Mouse (Mus musculus): ENCODE measurements at regions not wholly inside any gene's neighbourhood (a gene's known extent, or its start where the extent isn't known, plus 50 kb on each side); places are given as distances from the start of the nearest gene placed in this dataset.

DNA sequence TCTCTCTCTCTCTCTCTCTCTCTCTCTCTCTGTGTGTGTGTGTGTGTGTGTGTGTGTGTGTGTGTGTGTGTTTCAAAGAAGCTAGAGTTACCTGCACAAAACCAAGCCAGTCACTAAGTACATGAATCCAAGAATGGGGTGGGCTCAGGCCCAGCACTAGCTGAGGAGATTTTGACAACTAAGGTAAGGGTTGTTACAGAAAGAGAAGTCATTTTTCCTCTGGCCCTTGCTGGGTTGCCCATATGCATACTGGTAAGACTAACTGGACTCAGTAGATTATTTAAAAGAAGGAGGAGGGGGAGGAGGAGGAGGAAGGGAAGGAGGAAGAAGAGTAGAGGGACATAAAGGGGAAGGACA, 62.4 kb upstream of the Sv2b start:
- Histone ChIP-seq H3K36me3 (ENCODE audit: control insufficient read depth, insufficient read depth, low read length) (no peaks in the 10 kb centered on the region), H3K27ac (ENCODE audit: insufficient read depth, low read depth, low read length) (peak overlapping the region; percentile 53; the same call in 1 of the 2 replicates), H3K4me1 (ENCODE audit: control insufficient read depth, insufficient read depth, insufficient read length, low read length) (peaks cover 8% of the 10 kb centered on the region; the same call in 1 of the 2 replicates), H3K4me3 (ENCODE audit: low read depth, low read length) (no peak overlapping the region), H3K27me3 (ENCODE audit: control insufficient read depth, insufficient read depth, low read length) (no peaks in the 10 kb centered on the region)
- TF ChIP-seq POLR2A (IDR thresholded peaks at IDR 0.05; ENCODE audit: low read depth, low read length) (no peak), CTCF (IDR thresholded peaks at IDR 0.05; ENCODE audit: extremely low read depth, insufficient read length, insufficient replicate concordance, low read depth, low read length) (no peak)

DNA sequence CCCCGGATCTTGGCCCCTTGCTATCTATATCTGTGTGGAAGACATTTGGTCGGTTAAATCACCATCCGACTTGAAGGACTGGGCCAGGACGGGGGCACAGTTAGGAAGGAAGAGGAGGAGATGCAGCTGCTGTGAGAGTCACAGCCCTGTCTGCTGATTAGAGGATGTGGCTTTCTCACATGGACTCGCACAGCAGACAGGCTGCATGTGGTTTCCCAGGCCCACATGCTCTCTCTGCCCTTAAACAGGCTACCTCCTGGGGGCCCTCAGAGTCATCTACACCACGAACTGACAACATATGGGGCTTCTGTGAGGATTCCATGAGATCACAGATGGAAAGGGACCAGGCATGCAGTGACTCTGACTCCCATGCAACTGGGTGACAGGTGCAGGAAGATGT, 62.9 kb upstream of the Sv2b start:
- peaks cover 8% of the 10 kb centered on the region; the same call in 1 of the 2 replicates for H3K4me1 ChIP-seq (ENCODE audit: control insufficient read depth, insufficient read depth, insufficient read length, low read length)
- H3K4me3 ChIP-seq (ENCODE audit: low read depth, low read length) = no peak overlapping the region
- no peaks in the 10 kb centered on the region for H3K27me3 ChIP-seq (ENCODE audit: control insufficient read depth, insufficient read depth, low read length)
- H3K36me3 ChIP-seq (ENCODE audit: control insufficient read depth, insufficient read depth, low read length) = no peaks in the 10 kb centered on the region
- 0 out of 2 replicates have a peak overlapping the region, but pooled peaks have one; percentile 15 for H3K27ac ChIP-seq (ENCODE audit: insufficient read depth, low read depth, low read length)
- TF ChIP-seq POLR2A (IDR thresholded peaks at IDR 0.05; ENCODE audit: low read depth, low read length) = no peak
- no peak for TF ChIP-seq CTCF (IDR thresholded peaks at IDR 0.05; ENCODE audit: extremely low read depth, insufficient read length, insufficient replicate concordance, low read depth, low read length)
- 64% methylated on average over 6 of the region's 6 CpGs for WGBS

DNA sequence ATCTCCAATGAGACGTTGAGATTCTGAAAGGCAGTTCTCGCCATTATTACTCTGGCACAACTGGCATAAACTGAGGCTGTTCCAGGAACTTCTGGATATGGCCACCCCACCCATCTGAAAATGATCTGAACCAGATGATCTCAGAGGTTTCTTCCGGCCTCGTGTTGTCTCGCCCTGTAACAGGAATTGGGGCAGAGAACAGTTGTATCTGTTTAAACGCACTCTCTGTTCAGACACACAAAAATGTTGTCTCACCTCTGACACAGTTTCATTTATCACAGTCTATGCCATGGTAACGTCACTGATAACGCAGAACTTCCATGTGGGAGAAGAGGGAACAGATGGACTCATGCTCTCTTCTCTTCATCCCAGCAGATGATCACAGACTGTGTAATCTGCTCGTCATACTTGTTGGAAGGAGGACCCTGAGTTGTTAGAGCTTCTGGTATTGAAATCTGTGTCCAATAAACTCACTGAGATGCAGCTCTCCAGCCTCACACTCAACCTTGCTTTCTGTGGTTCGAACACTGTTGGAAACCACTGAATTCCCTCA, 63.9 kb upstream of the Sv2b start:
- H3K27ac ChIP-seq (ENCODE audit: insufficient read depth, low read depth, low read length) = no peak overlapping the region; the same call in 1 of the 2 replicates
- no peaks in the 10 kb centered on the region for H3K27me3 ChIP-seq (ENCODE audit: control insufficient read depth, insufficient read depth, low read length)
- 31% methylated on average over 10 of the region's 10 CpGs for WGBS
- TF ChIP-seq POLR2A (IDR thresholded peaks at IDR 0.05; ENCODE audit: low read depth, low read length) = no peak
- TF ChIP-seq CTCF (IDR thresholded peaks at IDR 0.05; ENCODE audit: extremely low read depth, insufficient read length, insufficient replicate concordance, low read depth, low read length) = no peak
- H3K4me1 ChIP-seq (ENCODE audit: control insufficient read depth, insufficient read depth, insufficient read length, low read length) = peaks cover 8% of the 10 kb centered on the region; the same call in 1 of the 2 replicates
- no peak overlapping the region for H3K4me3 ChIP-seq (ENCODE audit: low read depth, low read length)
- no peaks in the 10 kb centered on the region for H3K36me3 ChIP-seq (ENCODE audit: control insufficient read depth, insufficient read depth, low read length)

DNA sequence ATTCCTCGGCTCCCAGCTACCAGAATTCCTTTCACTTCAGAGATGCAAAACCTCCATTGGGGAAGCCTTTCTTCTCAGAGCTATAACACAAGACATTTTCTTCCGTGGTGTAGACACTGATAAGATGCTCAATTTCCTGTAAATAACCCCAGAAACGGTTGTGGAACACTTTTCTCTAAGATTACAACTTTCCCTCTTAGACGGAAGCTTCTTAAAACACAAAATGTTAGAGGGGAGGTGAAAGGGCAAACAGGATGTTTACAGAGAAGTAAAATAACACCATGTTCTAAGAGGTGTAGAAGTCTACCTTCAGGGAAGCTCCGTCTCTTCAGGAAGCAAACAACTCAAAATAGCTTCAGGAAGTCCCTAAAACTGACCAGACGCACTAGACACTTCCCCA, 65.4 kb upstream of the Sv2b start:
- H3K27ac ChIP-seq (ENCODE audit: insufficient read depth, low read depth, low read length) = no peak overlapping the region
- WGBS = 72% methylated on average over 6 of the region's 6 CpGs
- TF ChIP-seq POLR2A (IDR thresholded peaks at IDR 0.05; ENCODE audit: low read depth, low read length) (no peak), CTCF (IDR thresholded peaks at IDR 0.05; ENCODE audit: extremely low read depth, insufficient read length, insufficient replicate concordance, low read depth, low read length) (no peak)
- H3K4me3 ChIP-seq (ENCODE audit: low read depth, low read length) = no peak overlapping the region
- H3K36me3 ChIP-seq (ENCODE audit: control insufficient read depth, insufficient read depth, low read length) = no peaks in the 10 kb centered on the region
- peaks cover 8% of the 10 kb centered on the region; the same call in 1 of the 2 replicates for H3K4me1 ChIP-seq (ENCODE audit: control insufficient read depth, insufficient read depth, insufficient read length, low read length)
- H3K27me3 ChIP-seq (ENCODE audit: control insufficient read depth, insufficient read depth, low read length) = no peaks in the 10 kb centered on the region

DNA sequence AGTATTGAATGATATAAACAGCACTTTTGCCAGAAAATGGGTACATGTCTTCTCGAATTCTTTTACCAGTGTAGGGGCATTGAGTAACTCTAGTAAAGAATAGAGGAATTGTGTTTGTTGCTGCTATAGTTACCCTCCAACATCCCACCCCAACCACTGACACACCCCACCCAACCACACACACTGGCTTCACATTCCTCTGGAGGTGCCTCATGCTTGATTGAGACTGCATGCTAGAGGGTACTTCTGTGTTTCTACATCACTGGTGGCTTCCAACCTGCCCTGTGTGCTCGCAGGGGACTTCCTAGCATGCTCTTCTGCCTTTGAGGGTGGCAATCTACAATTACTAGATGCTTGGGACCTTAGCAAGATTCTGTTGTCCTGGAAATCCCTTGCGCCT, 70.5 kb upstream of the Sv2b start:
- Histone ChIP-seq H3K27me3 (ENCODE audit: control insufficient read depth, insufficient read depth, low read length) (no peaks in the 10 kb centered on the region), H3K27ac (ENCODE audit: insufficient read depth, low read depth, low read length) (no peak overlapping the region), H3K4me1 (ENCODE audit: control insufficient read depth, insufficient read depth, insufficient read length, low read length) (peaks cover 3% of the 10 kb centered on the region; the same call in 1 of the 2 replicates), H3K4me3 (ENCODE audit: low read depth, low read length) (no peak overlapping the region), H3K36me3 (ENCODE audit: control insufficient read depth, insufficient read depth, low read length) (no peaks in the 10 kb centered on the region)
- TF ChIP-seq CTCF (IDR thresholded peaks at IDR 0.05; ENCODE audit: extremely low read depth, insufficient read length, insufficient replicate concordance, low read depth, low read length) = no peak
- no peak for TF ChIP-seq POLR2A (IDR thresholded peaks at IDR 0.05; ENCODE audit: low read depth, low read length)
- 84% methylated on average over 3 of the region's 3 CpGs for WGBS

DNA sequence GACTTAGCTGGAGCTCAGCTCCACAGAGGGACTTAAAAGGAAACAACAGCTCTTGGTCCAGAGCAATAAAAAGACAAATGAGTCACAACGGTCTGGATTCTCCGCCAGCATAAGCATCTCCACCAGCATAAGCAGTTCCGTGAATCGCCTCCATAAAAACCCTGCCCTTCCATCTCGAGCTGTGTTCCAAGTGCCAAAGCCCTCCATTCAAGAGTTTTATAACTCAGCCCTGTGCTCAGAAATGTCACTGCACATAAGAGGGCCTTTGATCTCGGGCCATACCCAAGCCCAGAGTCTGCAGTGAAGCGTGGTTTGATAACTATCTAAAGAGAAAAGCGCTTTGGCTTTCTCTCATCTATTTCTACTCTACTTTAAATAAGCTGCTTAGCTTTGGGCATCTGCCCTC, 70.8 kb upstream of the Akap13 start:
- H3K4me3 ChIP-seq (ENCODE audit: low read depth, low read length) = no peak overlapping the region
- TF ChIP-seq POLR2A (IDR thresholded peaks at IDR 0.05; ENCODE audit: low read depth, low read length) (no peak), CTCF (IDR thresholded peaks at IDR 0.05; ENCODE audit: extremely low read depth, insufficient read length, insufficient replicate concordance, low read depth, low read length) (no peak)
- 16% methylated on average over 8 of the region's 8 CpGs for WGBS
- no peaks in the 10 kb centered on the region for H3K27me3 ChIP-seq (ENCODE audit: control insufficient read depth, insufficient read depth, low read length)
- peaks cover 5% of the 10 kb centered on the region; the same call in 1 of the 2 replicates for H3K4me1 ChIP-seq (ENCODE audit: control insufficient read depth, insufficient read depth, insufficient read length, low read length)
- H3K27ac ChIP-seq (ENCODE audit: insufficient read depth, low read depth, low read length) = peak overlapping the region; percentile 80
- no peaks in the 10 kb centered on the region for H3K36me3 ChIP-seq (ENCODE audit: control insufficient read depth, insufficient read depth, low read length)

DNA sequence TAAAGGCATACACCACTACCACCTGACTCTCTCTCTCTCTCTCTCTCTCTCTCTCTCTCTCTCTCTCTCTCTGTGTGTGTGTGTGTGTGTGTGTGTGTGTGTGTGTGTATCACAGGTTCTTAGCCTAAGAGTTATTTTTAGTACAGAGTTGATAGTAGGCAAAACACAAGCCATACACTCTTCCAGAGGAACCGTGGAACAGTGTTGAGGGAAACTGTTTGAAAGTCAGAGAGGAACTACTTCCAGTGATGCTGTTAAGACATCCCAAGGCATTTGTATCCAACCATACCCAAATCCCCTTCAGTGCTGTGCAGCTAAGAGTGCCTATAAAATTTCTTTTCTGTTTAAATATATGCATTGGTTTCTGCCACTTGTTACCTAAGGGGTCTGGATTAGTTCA, 68.3 kb upstream of the Akap13 start:
- peaks cover 5% of the 10 kb centered on the region; the same call in 1 of the 2 replicates for H3K4me1 ChIP-seq (ENCODE audit: control insufficient read depth, insufficient read depth, insufficient read length, low read length)
- H3K36me3 ChIP-seq (ENCODE audit: control insufficient read depth, insufficient read depth, low read length) = no peaks in the 10 kb centered on the region
- H3K27ac ChIP-seq (ENCODE audit: insufficient read depth, low read depth, low read length) = no peak overlapping the region
- no peaks in the 10 kb centered on the region for H3K27me3 ChIP-seq (ENCODE audit: control insufficient read depth, insufficient read depth, low read length)
- no peak overlapping the region for H3K4me3 ChIP-seq (ENCODE audit: low read depth, low read length)
- WGBS = 76% methylated on average over 1 of the region's 1 CpGs
- TF ChIP-seq CTCF (IDR thresholded peaks at IDR 0.05; ENCODE audit: extremely low read depth, insufficient read length, insufficient replicate concordance, low read depth, low read length) (no peak), POLR2A (IDR thresholded peaks at IDR 0.05; ENCODE audit: low read depth, low read length) (no peak)

Data from small intestine, adult 2 months (tissue).